Mouse (Mus musculus) ES-Bruce4 (cell line): ENCODE data around the gene Fmn2.

ENCODE experiments used
- CTCF ChIP-seq: IDR thresholded peaks from one replicate; pipeline ENCODE4 v1.8.1; 2011; ENCODE audit warnings: low read depth, low read length
- EP300 ChIP-seq: IDR thresholded peaks from 2 replicates; pipeline ENCODE4 v1.6.1; 2011; ENCODE audit warnings: low read depth, low read length; ENCODE audit not compliant: insufficient read depth
- POLR2A ChIP-seq: IDR thresholded peaks from one replicate; pipeline ENCODE4 v1.8.1; 2011; ENCODE audit warnings: low read length; ENCODE audit not compliant: insufficient read depth

- no peak for TF ChIP-seq CTCF
- no peak for TF ChIP-seq POLR2A
- TF ChIP-seq EP300, result no peak
Observed at GRCm38 (mm10) chr1:174466240-174466639, 35.4 kb upstream of the Fmn2 start.
